Mouse (Mus musculus) embryonic facial prominence, embryonic 11.5 days (tissue): ENCODE data around the gene Pygm. TPM values are rescaled to one million over a fixed set of nuclear protein-coding genes. Genes with fewer than 3 reads are reported as not detected.

Experiments used
- ATAC-seq: fragments of 200-750 bp; cut with Nextera tagmentation; replicated peaks from 2 replicates; pipeline ENCODE4 v1.8.0; 2017; ENCODE audit warnings: low read depth; ENCODE audit not compliant: insufficient number of reproducible peaks, low FRiP score, low TSS enrichment
- DNase-seq: peaks from one replicate; pipeline ENCODE4 v3.0.0-alpha.2; 2015; ENCODE audit warnings: low spot score
- H3K27ac ChIP-seq: fragments of 300-500 bp; sonication (generic); replicated peaks from 2 replicates; pipeline ENCODE4 v1.5.1; 2014; ENCODE audit warnings: mild to moderate bottlenecking, low read depth, low read length, control low read depth
- H3K27me3 ChIP-seq: fragments of 300-500 bp; sonication (generic); 2 replicates; pipeline ENCODE4 v1.6.1; 2014; ENCODE audit warnings: mild to moderate bottlenecking, low read length, moderate library complexity, mixed read lengths; ENCODE audit not compliant: control insufficient read depth, insufficient read depth
- H3K36me3 ChIP-seq: fragments of 300-500 bp; sonication (generic); replicated peaks from 2 replicates; pipeline ENCODE4 v1.6.1; 2014; ENCODE audit warnings: low read depth, mild to moderate bottlenecking, low read length, moderate library complexity, mixed read lengths; ENCODE audit not compliant: control insufficient read depth, insufficient read depth
- H3K4me1 ChIP-seq: fragments of 300-500 bp; sonication (generic); 2 replicates; pipeline ENCODE4 v1.6.1; 2014; ENCODE audit warnings: low read length, mixed read lengths; ENCODE audit not compliant: control insufficient read depth, insufficient read depth
- H3K4me2 ChIP-seq: fragments of 300-500 bp; sonication (generic); 2 replicates; pipeline ENCODE4 v1.6.1; 2014; ENCODE audit warnings: low read depth, mild to moderate bottlenecking, control low read depth, low read length, moderate library complexity
- H3K4me3 ChIP-seq: fragments of 300-500 bp; sonication (generic); 2 replicates; pipeline ENCODE4 v1.5.1; 2014; ENCODE audit warnings: low read depth, low read length, control low read depth
- H3K9ac ChIP-seq: fragments of 300-500 bp; sonication (generic); replicated peaks from 2 replicates; pipeline ENCODE4 v1.6.1; 2014; ENCODE audit warnings: mild to moderate bottlenecking, control low read depth, low read length
- H3K9me3 ChIP-seq: fragments of 300-500 bp; sonication (generic); replicated peaks from 2 replicates; pipeline ENCODE4 v1.6.1; 2016; ENCODE audit warnings: mild to moderate bottlenecking, low read length, inconsistent platforms, mixed read lengths; ENCODE audit not compliant: control insufficient read depth
- WGBS: fragments of 180-500 bp; shearing (Covaris S2); extraction: QIAGEN DNeasy Blood & Tissue Kit; methylation state at CpG from one replicate; pipeline ENCODE4 v1.1.7; 2014; 5-methylcytosine and 5-hydroxymethylcytosine counted together
- polyA plus RNA-seq: library from polyadenylated mRNA; unstranded; fragments of >200 nt; fragmentation: Nextera tagmentation; extraction: Ambion mirVana; gene quantifications from 2 replicates; pipeline ENCODE4 v1.2.1, GENCODE M21; 2014

Gene Pygm
- polyA plus RNA-seq, 1 experiment from 2014 or later = 2.8 TPM

- Histone ChIP-seq H3K4me1 (peaks cover 9% of the 10 kb centered on the region), H3K36me3 (peaks cover 7% of the 10 kb centered on the region), H3K4me2 (peak within 1 kb of the TSS; percentile 90), H3K27ac (peak within 1 kb of the TSS; percentile 59), H3K4me3 (peak within 1 kb of the TSS; percentile 66), H3K9ac (peak within 1 kb of the TSS; percentile 74), H3K27me3 (no peaks in the 10 kb centered on the region), H3K9me3 (no peaks in the 10 kb centered on the region)
- DNase-seq = peak; percentile 81
- ATAC-seq = peak; percentile 30; the same call in 1 of the 2 replicates
- WGBS = 9% methylated on average over 48 of the region's 72 CpGs
Observed at GRCm38 (mm10) chr19:6340524-6341452, 43.4 kb upstream of the Pygm start, which contains the start of gene Map4k2. TSS of gene Map4k2 (plus strand) at chr19:6341135.

DNA sequence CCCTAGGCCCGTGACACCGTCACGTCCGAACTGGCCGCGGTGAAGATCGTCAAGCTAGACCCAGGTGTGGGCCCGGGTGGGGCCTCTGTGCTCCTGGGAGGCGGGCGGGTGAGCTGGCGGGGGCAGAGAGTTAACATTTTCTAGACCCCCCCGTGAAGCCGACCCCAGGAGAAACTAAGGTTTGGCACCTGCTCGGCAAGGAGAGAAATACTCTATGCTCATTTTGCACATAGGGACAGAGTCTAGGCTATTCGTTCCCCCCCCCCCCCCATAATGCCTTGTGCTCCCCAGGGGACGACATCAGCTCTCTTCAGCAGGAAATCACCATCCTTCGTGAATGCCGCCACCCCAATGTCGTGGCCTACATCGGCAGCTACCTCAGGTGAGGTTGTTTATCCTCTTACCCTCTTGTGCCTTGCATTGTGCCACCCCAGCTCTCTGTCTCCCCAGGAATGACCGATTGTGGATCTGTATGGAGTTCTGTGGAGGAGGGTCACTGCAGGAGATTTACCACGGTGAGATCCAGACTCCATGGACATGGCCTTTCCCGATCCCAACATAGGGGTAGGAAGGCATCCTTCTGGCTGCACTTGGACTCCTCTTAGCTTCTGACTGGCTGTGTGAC, 42.6 kb upstream of the Pygm start:
- peaks cover 12% of the 10 kb centered on the region for H3K36me3 ChIP-seq

GRCm38 (mm10) chr19:6342276-6342933, 41.8 kb upstream of the Pygm start:
- 65% methylated on average over 5 of the region's 5 CpGs for WGBS
- ATAC-seq = no peak
- DNase-seq = no peak
- Histone ChIP-seq H3K4me3 (no peak overlapping the region), H3K4me1 (peaks cover 4% of the 10 kb centered on the region; the same call in 1 of the 2 replicates), H3K36me3 (peaks cover 12% of the 10 kb centered on the region), H3K27ac (no peak overlapping the region), H3K27me3 (no peaks in the 10 kb centered on the region), H3K9me3 (no peaks in the 10 kb centered on the region), H3K4me2 (no peak overlapping the region), H3K9ac (no peak overlapping the region)

More for the DNA sequence above, 42.6 kb upstream of the Pygm start:
- H3K9ac ChIP-seq = peak overlapping the region; percentile 74
- peak overlapping the region; percentile 59 for H3K27ac ChIP-seq
- no peak for DNase-seq
- peaks cover 5% of the 10 kb centered on the region; the same call in 1 of the 2 replicates for H3K4me1 ChIP-seq
- 9% methylated on average over 23 of the region's 23 CpGs for WGBS
- H3K9me3 ChIP-seq = no peaks in the 10 kb centered on the region
- peak overlapping the region; percentile 90 for H3K4me2 ChIP-seq
- H3K27me3 ChIP-seq = no peaks in the 10 kb centered on the region
- ATAC-seq = 0 out of 2 replicates have a peak, but pooled peaks have one; percentile 20
- peak overlapping the region; percentile 66 for H3K4me3 ChIP-seq

DNA sequence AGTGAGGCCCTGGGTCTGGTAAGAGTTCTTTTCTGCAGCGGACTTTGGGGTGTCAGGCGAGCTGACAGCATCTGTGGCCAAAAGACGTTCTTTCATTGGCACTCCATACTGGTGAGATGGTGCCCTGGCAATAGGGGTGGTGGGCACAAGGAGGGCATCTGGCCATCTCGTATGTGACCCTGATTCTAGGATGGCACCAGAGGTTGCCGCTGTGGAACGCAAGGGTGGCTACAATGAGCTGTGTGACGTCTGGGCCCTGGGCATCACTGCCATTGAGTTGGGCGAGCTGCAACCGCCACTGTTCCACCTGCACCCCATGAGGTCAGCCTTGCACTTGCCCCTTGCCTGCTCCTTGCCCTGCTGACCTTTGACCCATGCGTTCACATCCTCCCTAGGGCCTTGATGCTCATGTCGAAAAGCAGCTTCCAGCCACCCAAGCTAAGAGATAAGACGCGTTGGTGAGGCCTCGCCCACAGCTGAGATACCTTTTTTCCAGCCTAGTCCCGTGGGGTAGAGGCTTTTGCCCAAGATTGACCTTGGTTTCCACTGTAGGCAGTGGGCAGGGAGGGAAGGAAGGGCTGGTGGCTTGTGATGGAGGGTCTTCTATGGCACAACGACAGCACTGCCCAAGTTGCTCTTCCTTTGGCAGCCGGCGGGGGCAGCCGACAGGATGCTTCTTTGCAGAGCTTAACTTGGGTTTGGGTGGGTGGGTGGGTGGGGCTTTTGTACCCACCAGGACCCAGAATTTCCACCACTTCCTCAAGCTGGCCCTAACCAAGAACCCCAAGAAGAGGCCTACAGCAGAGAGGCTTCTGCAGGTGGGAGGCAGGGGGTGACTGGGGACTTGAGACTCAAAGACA, 40.9 kb upstream of the Pygm start:
- ATAC-seq = no peak

DNA sequence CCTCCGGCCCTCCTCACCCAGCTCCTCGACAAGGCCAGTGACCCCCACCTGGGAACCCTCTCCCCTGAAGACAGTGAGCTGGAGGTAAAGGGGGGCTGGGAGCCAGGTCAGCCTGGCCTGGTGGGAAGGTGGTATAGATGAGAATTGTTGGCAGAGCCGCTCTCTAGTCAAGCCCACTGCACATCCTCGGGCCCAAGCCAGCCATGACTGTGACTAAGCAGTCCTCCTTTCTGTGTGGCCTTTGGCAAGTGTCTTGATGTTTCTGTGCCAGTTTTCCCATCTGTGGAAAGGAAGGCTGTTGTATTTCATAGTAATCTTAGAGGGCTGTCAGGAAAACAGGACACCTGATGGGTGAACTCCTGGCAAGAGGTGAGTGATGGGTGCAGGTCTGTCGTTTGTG, 40.2 kb upstream of the Pygm start:
- no peak for DNase-seq
- no peak overlapping the region for H3K4me2 ChIP-seq
- no peak for ATAC-seq
- peaks cover 12% of the 10 kb centered on the region for H3K36me3 ChIP-seq
- peaks cover 4% of the 10 kb centered on the region; the same call in 1 of the 2 replicates for H3K4me1 ChIP-seq
- no peaks in the 10 kb centered on the region for H3K9me3 ChIP-seq
- H3K9ac ChIP-seq = no peak overlapping the region
- WGBS = 87% methylated on average over 5 of the region's 5 CpGs
- no peak overlapping the region for H3K4me3 ChIP-seq
- H3K27me3 ChIP-seq = no peaks in the 10 kb centered on the region
- H3K27ac ChIP-seq = no peak overlapping the region

More for the DNA sequence above, 40.9 kb upstream of the Pygm start:
- DNase-seq = no peak
- Histone ChIP-seq H3K9me3 (no peaks in the 10 kb centered on the region), H3K4me1 (peaks cover 4% of the 10 kb centered on the region; the same call in 1 of the 2 replicates), H3K36me3 (peaks cover 12% of the 10 kb centered on the region), H3K27me3 (no peaks in the 10 kb centered on the region), H3K4me2 (no peak overlapping the region), H3K9ac (no peak overlapping the region), H3K4me3 (no peak overlapping the region), H3K27ac (no peak overlapping the region)
- WGBS = 86% methylated on average over 19 of the region's 19 CpGs

DNA sequence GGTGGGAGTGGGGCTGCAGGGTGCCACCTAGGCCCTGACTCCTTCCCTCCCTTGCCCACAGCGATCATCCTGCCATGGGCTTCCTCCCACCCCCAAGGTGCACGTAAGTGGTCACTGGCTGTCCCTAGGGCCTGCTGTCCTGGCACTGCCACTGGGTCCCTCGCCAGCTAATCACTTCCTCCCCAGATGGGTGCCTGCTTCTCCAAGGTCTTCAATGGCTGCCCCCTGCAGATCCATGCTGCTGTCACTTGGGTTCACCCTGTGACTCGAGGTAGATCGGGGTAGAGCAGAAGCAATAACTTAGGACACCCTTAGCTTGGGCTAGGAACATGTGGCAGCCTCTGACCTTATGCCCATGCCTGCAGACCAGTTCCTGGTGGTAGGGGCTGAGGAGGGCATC, 38.2 kb upstream of the Pygm start:
- no peak for ATAC-seq
- Histone ChIP-seq H3K36me3 (peaks cover 5% of the 10 kb centered on the region), H3K27ac (no peak overlapping the region), H3K9ac (no peak overlapping the region), H3K4me1 (no peaks in the 10 kb centered on the region), H3K27me3 (no peaks in the 10 kb centered on the region), H3K9me3 (no peaks in the 10 kb centered on the region), H3K4me3 (no peak overlapping the region), H3K4me2 (no peak overlapping the region)
- no peak for DNase-seq
- 89% methylated on average over 5 of the region's 5 CpGs for WGBS

GRCm38 (mm10) chr19:6346661-6347060, 37.5 kb upstream of the Pygm start:
- DNase-seq = no peak
- no peak overlapping the region for H3K4me2 ChIP-seq
- H3K36me3 ChIP-seq = peaks cover 5% of the 10 kb centered on the region
- peaks cover 2% of the 10 kb centered on the region; the same call in 1 of the 2 replicates for H3K4me1 ChIP-seq
- H3K4me3 ChIP-seq = no peak overlapping the region
- ATAC-seq = no peak
- no peaks in the 10 kb centered on the region for H3K9me3 ChIP-seq
- 89% methylated on average over 10 of the region's 10 CpGs for WGBS
- H3K27ac ChIP-seq = no peak overlapping the region
- H3K27me3 ChIP-seq = no peaks in the 10 kb centered on the region
- H3K9ac ChIP-seq = no peak overlapping the region
